Mouse (Mus musculus): Measurements from ENCODE around the gene Brpf3. TPM values are rescaled to one million over a fixed set of nuclear protein-coding genes. Genes with fewer than 3 reads are reported as not detected.

Gene Brpf3
- polyA plus RNA-seq, 1 experiment from 2014 or later = 8.1 TPM

- Histone ChIP-seq H3K4me2 (no peak overlapping the region), H3K9me3 (no peaks in the 10 kb centered on the region), H3K27me3 (no peaks in the 10 kb centered on the region), H3K4me3 (no peak overlapping the region), H3K4me1 (replicated peaks) (no peaks in the 10 kb centered on the region), H3K36me3 (peaks cover 74% of the 10 kb centered on the region), H3K9ac (no peak overlapping the region), H3K27ac (replicated peaks) (no peak overlapping the region)
- no peak for ATAC-seq (ENCODE audit: low FRiP score, low read depth)
- 95% methylated on average over 25 of the region's 25 CpGs for WGBS
These were observed 16.3 kb downstream of the Brpf3 start for GRCm38 (mm10) chr17:28816875-28817811.

DNA sequence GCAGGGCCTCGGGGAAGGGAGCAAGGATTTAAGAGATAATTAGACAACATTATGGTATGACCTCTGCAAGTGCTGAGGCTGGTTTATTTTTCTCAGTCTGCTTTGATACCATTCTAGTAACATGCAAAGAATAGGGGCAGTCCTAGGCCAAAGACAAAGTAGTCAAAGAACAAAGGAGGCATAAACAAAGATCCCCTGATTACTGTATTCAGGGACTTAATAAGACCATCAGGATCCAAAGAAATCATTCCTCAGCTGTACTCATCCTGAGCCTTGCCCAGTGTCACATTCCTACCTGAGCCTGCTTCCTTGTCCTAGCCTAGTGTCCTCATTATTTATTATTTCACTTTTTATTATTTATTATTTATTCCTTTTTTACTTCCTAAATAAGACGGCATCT is 19.3 kb downstream of the Brpf3 start:
- Histone ChIP-seq H3K4me1 (replicated peaks) (no peaks in the 10 kb centered on the region), H3K9me3 (no peaks in the 10 kb centered on the region), H3K4me2 (no peak overlapping the region), H3K36me3 (peaks cover 79% of the 10 kb centered on the region), H3K9ac (no peak overlapping the region), H3K27ac (replicated peaks) (no peak overlapping the region), H3K27me3 (no peaks in the 10 kb centered on the region), H3K4me3 (no peak overlapping the region)
- ATAC-seq (ENCODE audit: low FRiP score, low read depth) = no peak
- WGBS = 80% methylated on average over 2 of the region's 2 CpGs

- H3K9ac ChIP-seq = no peak overlapping the region
- no peak overlapping the region for H3K4me2 ChIP-seq
- 87% methylated on average over 13 of the region's 13 CpGs for WGBS
- H3K27me3 ChIP-seq = no peaks in the 10 kb centered on the region
- no peaks in the 10 kb centered on the region for H3K4me1 ChIP-seq (replicated peaks)
- no peak overlapping the region for H3K4me3 ChIP-seq
- H3K36me3 ChIP-seq = peaks cover 61% of the 10 kb centered on the region
- ATAC-seq (ENCODE audit: low FRiP score, low read depth) = no peak
- H3K9me3 ChIP-seq = no peaks in the 10 kb centered on the region
- H3K27ac ChIP-seq (replicated peaks) = no peak overlapping the region; the same call in 1 of the 2 replicates
These were observed 22.3 kb downstream of the Brpf3 start for GRCm38 (mm10) chr17:28823004-28823745.

DNA sequence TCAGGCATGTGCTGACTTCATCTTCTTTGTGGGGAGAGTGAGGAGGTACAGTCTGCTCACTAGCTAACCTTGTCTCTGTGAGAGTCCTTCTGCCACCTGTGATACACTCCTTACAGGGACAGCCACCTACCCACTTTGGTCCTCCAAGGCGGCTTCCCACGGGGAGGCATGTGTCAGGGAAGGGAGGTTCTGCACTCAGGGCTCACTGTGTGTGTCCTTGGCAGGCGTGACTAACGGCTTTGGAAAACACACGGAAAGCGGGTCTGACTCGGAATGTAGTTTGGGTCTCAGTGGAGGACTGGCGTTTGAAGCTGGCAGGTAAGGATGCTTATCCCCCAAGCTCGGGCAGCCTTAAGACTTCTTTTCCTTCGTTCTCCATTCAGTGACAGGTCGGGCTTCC is 22.9 kb downstream of the Brpf3 start:
- Histone ChIP-seq H3K4me1 (replicated peaks) (no peaks in the 10 kb centered on the region), H3K27me3 (no peaks in the 10 kb centered on the region), H3K9ac (no peak overlapping the region), H3K36me3 (peaks cover 58% of the 10 kb centered on the region), H3K9me3 (no peaks in the 10 kb centered on the region), H3K4me3 (no peak overlapping the region), H3K4me2 (no peak overlapping the region), H3K27ac (replicated peaks) (no peak overlapping the region)
- no peak for ATAC-seq (ENCODE audit: low FRiP score, low read depth)
- 81% methylated on average over 11 of the region's 11 CpGs for WGBS

DNA sequence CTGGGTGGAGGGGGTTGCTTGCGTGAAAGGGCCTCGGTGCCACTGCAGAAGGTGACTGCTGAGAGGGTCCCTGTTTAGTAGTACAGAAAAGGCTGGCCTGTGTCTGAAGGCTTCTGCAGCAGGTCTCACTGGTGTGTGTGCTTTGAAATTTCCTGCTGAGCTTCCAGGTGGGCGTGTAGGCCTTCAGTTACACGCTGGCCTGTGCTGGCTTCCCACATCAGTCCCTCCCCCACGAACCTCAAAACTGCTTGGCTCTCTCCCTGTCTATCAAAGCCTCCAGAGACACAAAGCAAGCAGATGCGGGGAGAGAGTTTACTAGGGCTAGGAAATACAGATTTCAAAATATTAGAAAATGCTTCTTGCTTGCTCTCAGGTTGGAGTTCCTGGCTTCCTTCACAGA is 24.0 kb downstream of the Brpf3 start:
- Histone ChIP-seq H3K4me2 (no peak overlapping the region), H3K27ac (replicated peaks) (no peak overlapping the region), H3K4me3 (no peak overlapping the region), H3K4me1 (replicated peaks) (no peaks in the 10 kb centered on the region), H3K36me3 (peaks cover 54% of the 10 kb centered on the region), H3K27me3 (no peaks in the 10 kb centered on the region), H3K9me3 (no peaks in the 10 kb centered on the region), H3K9ac (no peak overlapping the region)
- WGBS = 80% methylated on average over 6 of the region's 6 CpGs
- ATAC-seq (ENCODE audit: low FRiP score, low read depth) = no peak

DNA sequence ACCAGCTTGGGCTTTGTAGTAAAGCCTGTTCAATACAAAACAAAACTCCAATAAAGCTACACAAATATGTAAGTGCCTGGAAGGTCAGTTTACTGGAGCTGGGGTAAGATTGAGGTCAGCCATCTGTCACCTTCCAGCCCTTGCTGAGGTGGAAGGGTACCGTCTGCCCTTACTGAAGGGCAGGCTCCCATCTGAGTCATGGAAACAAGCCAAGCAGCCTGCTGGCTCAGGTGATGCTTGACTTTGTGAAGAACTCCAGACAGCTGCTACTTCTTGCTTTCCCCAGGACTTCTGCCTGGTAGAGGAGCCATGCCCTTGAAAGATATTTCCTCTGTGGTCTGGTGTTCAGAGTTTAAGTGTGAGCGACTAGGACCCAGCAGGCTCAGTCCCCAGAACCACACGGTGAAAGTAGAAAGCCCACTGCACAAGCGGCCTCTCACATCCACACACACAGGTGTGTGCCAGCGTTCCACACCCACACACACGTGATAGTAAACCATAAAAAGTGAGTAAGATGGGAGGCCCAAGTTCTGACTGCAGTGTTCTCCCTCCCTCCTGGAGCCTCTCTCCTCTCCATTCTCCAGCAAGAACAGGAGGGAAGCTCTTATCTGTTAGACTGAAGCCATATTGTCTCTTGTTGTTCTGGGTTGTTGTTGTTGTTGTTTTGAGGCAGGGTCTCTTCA is 24.6 kb downstream of the Brpf3 start:
- no peaks in the 10 kb centered on the region for H3K4me1 ChIP-seq (replicated peaks)
- no peak overlapping the region for H3K9ac ChIP-seq
- peaks cover 53% of the 10 kb centered on the region for H3K36me3 ChIP-seq
- no peaks in the 10 kb centered on the region for H3K9me3 ChIP-seq
- no peak overlapping the region for H3K4me2 ChIP-seq
- no peak overlapping the region for H3K4me3 ChIP-seq
- WGBS = 90% methylated on average over 6 of the region's 6 CpGs
- no peaks in the 10 kb centered on the region for H3K27me3 ChIP-seq
- no peak for ATAC-seq (ENCODE audit: low FRiP score, low read depth)
- no peak overlapping the region for H3K27ac ChIP-seq (replicated peaks)

DNA sequence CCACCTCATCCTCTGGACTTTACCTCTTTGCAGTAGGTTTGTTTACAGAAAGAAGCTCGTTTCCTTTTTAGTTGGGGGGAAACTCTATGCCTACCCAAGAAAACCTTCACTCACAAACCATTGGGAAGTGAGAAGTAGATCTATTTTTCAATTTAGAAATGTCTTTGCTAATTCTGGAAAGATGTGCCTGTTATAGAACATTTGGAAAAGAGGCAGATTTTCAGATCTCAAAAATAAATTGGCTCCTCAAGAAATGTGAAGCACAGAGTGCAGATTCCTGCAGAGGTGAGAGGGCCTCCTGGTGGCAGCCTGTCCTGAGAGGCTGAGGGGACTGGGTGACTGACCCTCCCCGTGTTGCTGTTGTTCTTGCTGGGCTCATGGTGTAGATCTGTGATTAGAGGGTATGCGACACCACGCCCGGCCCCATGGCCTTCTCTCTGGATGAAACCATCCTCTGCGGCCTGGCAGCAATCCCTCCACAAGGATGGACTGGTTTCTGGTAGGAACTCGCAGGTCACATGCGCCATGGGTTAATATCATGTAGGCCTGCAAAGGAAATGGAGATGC is 26.9 kb downstream of the Brpf3 start:
- Histone ChIP-seq H3K27me3 (no peaks in the 10 kb centered on the region), H3K9me3 (no peaks in the 10 kb centered on the region), H3K36me3 (peaks cover 39% of the 10 kb centered on the region), H3K4me2 (no peak overlapping the region), H3K4me1 (replicated peaks) (no peaks in the 10 kb centered on the region), H3K9ac (no peak overlapping the region), H3K4me3 (no peak overlapping the region), H3K27ac (replicated peaks) (no peak overlapping the region)
- ATAC-seq (ENCODE audit: low FRiP score, low read depth) = no peak
- WGBS = 93% methylated on average over 8 of the region's 8 CpGs

- no peaks in the 10 kb centered on the region for H3K4me1 ChIP-seq (replicated peaks)
- H3K4me3 ChIP-seq = no peak overlapping the region
- peaks cover 27% of the 10 kb centered on the region for H3K36me3 ChIP-seq
- H3K9ac ChIP-seq = no peak overlapping the region
- WGBS = 87% methylated on average over 14 of the region's 14 CpGs
- no peaks in the 10 kb centered on the region for H3K9me3 ChIP-seq
- H3K27me3 ChIP-seq = no peaks in the 10 kb centered on the region
- H3K27ac ChIP-seq (replicated peaks) = no peak overlapping the region
- no peak for ATAC-seq (ENCODE audit: low FRiP score, low read depth)
- H3K4me2 ChIP-seq = no peak overlapping the region
These were observed 28.2 kb downstream of the Brpf3 start for GRCm38 (mm10) chr17:28829120-28829519.

GRCm38 (mm10) chr17:28831065-28831464 is 30.2 kb downstream of the Brpf3 start:
- Histone ChIP-seq H3K9ac (no peak overlapping the region), H3K4me3 (no peak overlapping the region), H3K36me3 (peaks cover 25% of the 10 kb centered on the region), H3K4me2 (no peak overlapping the region), H3K4me1 (replicated peaks) (no peaks in the 10 kb centered on the region), H3K9me3 (no peaks in the 10 kb centered on the region), H3K27ac (replicated peaks) (no peak overlapping the region), H3K27me3 (no peaks in the 10 kb centered on the region)
- 77% methylated on average over 8 of the region's 8 CpGs for WGBS
- ATAC-seq (ENCODE audit: low FRiP score, low read depth) = no peak

DNA sequence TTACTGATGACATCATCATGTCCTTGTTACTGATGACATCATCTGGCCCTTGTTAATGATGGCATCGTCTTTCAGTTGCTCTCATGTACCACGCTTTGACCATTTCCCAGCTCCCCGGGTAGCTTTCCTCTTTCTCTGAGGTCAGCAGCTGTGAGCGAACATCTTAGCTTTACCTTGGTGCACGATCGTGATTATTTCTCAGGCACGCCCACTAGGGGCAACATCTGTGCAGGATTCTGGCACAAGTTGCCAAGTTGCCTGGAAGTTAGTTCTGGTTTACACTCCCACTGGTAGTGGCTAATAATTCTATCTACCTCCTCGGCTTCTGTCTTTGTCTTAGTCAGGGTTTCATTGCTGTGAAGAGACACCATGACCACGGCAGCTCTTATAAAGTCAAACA is 31.1 kb downstream of the Brpf3 start:
- Histone ChIP-seq H3K9me3 (no peaks in the 10 kb centered on the region), H3K27ac (replicated peaks) (no peak overlapping the region), H3K36me3 (peaks cover 35% of the 10 kb centered on the region), H3K9ac (no peak overlapping the region), H3K4me2 (no peak overlapping the region), H3K4me1 (replicated peaks) (no peaks in the 10 kb centered on the region), H3K27me3 (no peaks in the 10 kb centered on the region), H3K4me3 (no peak overlapping the region)
- ATAC-seq (ENCODE audit: low FRiP score, low read depth) = no peak
- WGBS = 89% methylated on average over 9 of the region's 9 CpGs

DNA sequence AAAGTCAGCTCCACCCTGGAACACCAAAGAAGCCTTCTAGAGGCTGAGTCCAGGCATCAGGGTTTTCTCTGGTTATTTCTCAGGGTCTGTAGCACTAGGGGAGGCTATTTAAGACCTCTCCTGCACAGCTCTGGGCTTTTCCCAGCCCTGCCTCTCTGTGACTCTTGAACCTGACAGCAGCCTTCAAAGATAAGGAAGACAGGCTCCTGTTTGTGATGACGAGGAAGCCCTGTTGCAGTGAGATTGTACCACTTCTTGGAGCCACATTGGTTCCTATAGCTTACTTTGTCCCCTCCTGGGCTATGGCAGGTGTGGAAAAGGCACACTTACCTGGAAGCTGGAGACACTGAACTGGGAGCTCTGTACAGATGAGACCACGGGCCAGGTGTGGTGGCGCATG is 32.0 kb downstream of the Brpf3 start:
- Histone ChIP-seq H3K9ac (no peak overlapping the region), H3K9me3 (no peaks in the 10 kb centered on the region), H3K4me3 (no peak overlapping the region), H3K27ac (replicated peaks) (no peak overlapping the region), H3K27me3 (no peaks in the 10 kb centered on the region), H3K4me1 (replicated peaks) (no peaks in the 10 kb centered on the region), H3K4me2 (no peak overlapping the region), H3K36me3 (peaks cover 39% of the 10 kb centered on the region)
- ATAC-seq (ENCODE audit: low FRiP score, low read depth) = no peak
- 92% methylated on average over 3 of the region's 3 CpGs for WGBS

GRCm38 (mm10) chr17:28834676-28835075 is 33.8 kb downstream of the Brpf3 start:
- Histone ChIP-seq H3K27me3 (no peaks in the 10 kb centered on the region), H3K4me1 (replicated peaks) (no peaks in the 10 kb centered on the region), H3K4me2 (no peak overlapping the region), H3K27ac (replicated peaks) (no peak overlapping the region), H3K36me3 (peaks cover 47% of the 10 kb centered on the region), H3K9me3 (no peaks in the 10 kb centered on the region), H3K4me3 (no peak overlapping the region), H3K9ac (no peak overlapping the region)
- no peak for ATAC-seq (ENCODE audit: low FRiP score, low read depth)
- 78% methylated on average over 10 of the region's 10 CpGs for WGBS

Measured in hindbrain, embryonic 15.5 days (tissue).